Mouse (Mus musculus): ENCODE measurements around the gene Snx9.

GRCm38 (mm10) chr17:5795878-5796277 lies 45.3 kb upstream of the Snx9 start:
- TF ChIP-seq GATA1 (IDR thresholded peaks at IDR 0.05; ENCODE audit: borderline replicate concordance, low read length) (no peak), CTCF (IDR thresholded peaks at IDR 0.05; ENCODE audit: low read depth, low read length) (peak; percentile 83)

Measured in G1E (cell line).